Mouse (Mus musculus) kidney, embryonic 15.5 days (tissue): ENCODE results near the gene Crebzf. TPM values are rescaled to one million over a fixed set of nuclear protein-coding genes. Genes with fewer than 3 reads are reported as not detected.

Experiments used
- polyA plus RNA-seq: library from polyadenylated mRNA; unstranded; fragments of >200 nt; fragmentation: Nextera tagmentation; extraction: Ambion mirVana; gene quantifications from 2 replicates; pipeline ENCODE4 v1.2.1, GENCODE M21; 2015

Crebzf gene
- polyA plus RNA-seq, 1 experiment from 2014 or later: 35.8 TPM

Other genes with a start within 250 kb of the Crebzf start
- gene Ccdc83, start 177.0 kb upstream of the Crebzf start, polyA plus RNA-seq: not detected in 2 replicates
- 9.8 and 10.0 TPM in 2 replicates for gene Sytl2, start 140.5 kb upstream of the Crebzf start, polyA plus RNA-seq
- gene Ccdc89, start 16.2 kb upstream of the Crebzf start, polyA plus RNA-seq: 1.3 and 1.7 TPM in 2 replicates
- 115 and 126 TPM in 2 replicates for gene Tmem126a, start 14.5 kb downstream of the Crebzf start, polyA plus RNA-seq
- 35.3 and 37.1 TPM in 2 replicates for gene Tmem126b, start 33.3 kb downstream of the Crebzf start, polyA plus RNA-seq
- 0.87 and 1.4 TPM in 2 replicates for gene Dlg2, start 33.9 kb downstream of the Crebzf start, polyA plus RNA-seq